Mouse (Mus musculus) mouse trophoblast stem cell (cell line): ENCODE data around the gene Atg2a.

ENCODE experiments used
- in situ Hi-C, 2 experiments: fragments of 300-500 bp; cut with MseI, MboI; formaldehyde crosslinking; loops; 2 replicates in 1 of 2; 3 replicates in 1 of 2; pipeline ENCODE4 v1.15.1; 2025

The Atg2a gene

GRCm38 (mm10) chr19:6247526-6248300 lies 6.2 kb downstream of the Atg2a start:
- in situ Hi-C loops: no loop called here

GRCm38 (mm10) chr19:6253021-6253420 lies 11.6 kb downstream of the Atg2a start:
- in situ Hi-C loops: no loop called here

- in situ Hi-C loops: loop anchor here (5.0 to 10.0 kb wide), 2 partner anchors 64 to 72 kb away; partner anchors contain the start of gene Men1 (in 1 of the 2)
Measured at GRCm38 (mm10) chr19:6260428-6260827, 19.0 kb downstream of the Atg2a start.

DNA sequence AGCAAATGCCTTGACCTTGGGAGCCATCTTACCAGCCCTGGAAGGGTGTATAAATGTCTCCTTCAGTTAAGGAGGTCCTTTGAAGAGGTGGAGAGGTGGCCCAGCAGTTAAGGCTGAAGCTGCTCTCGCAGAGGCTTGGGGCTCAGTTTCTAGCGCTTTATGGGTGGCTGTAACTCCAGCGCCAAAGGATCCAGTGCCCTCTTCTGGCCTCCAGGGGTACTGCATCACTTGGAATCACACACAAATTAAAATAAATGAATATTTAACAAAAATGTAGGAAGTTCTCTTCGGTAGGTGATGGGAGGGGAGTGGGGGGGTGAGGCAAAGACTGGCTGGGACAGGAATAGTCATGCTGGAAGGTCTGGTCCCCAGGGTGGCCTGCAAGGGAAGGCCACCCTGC lies 19.5 kb downstream of the Atg2a start:
- in situ Hi-C loops: loop anchor here (5.0 to 10.0 kb wide), 2 partner anchors 64 to 71 kb away; partner anchors contain the start of gene Men1 (in 1 of the 2)

GRCm38 (mm10) chr19:6261379-6261778 lies 19.9 kb downstream of the Atg2a start:
- in situ Hi-C loops: loop anchor here (5.0 to 10.0 kb wide), 2 partner anchors 63 to 71 kb away; partner anchors contain the start of gene Men1 (in 1 of the 2)

GRCm38 (mm10) chr19:6262222-6262621 lies 20.8 kb downstream of the Atg2a start:
- in situ Hi-C loops: loop anchor here (5.0 to 10.0 kb wide), 2 partner anchors 63 to 70 kb away; partner anchors contain the start of gene Men1 (in 1 of the 2)

DNA sequence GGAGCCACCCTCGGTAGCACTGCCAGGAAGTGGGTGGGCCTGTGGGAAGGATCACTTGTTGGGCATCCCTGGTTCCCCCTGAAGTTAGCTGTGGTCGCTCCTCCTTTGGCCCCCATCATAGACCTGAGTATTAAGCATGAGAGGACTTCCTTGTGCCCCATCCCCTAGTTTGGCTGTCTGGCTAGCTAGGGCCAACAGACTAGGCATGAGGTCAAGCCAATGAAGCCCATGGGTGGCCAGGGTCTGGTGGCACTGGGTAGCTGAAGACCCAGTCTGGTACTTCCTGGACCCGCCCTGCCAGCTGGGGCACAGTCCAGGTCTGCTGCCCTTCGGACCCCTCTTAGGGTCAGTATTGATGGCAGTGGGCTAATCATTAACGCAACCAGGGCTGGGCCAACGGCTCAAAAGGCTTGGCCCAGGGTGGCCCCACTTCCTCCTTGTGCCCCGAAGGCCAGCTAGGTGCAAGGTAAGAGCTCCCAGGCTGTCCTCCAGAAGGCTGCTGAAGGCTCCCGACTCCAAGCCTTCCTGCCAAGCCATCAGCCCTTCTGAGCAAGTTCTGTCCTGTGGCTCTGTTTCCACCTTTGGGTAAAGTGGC lies 21.5 kb downstream of the Atg2a start:
- in situ Hi-C loops: loop anchor here (5.0 to 10.0 kb wide), 2 partner anchors 62 to 69 kb away; partner anchors contain the start of gene Men1 (in 1 of the 2)

GRCm38 (mm10) chr19:6264200-6264599 lies 22.7 kb downstream of the Atg2a start:
- in situ Hi-C loops: loop anchor here (5.0 to 10.0 kb wide), 2 partner anchors 61 to 68 kb away; partner anchors contain the start of gene Men1 (in 1 of the 2)

GRCm38 (mm10) chr19:6264945-6265344 lies 23.5 kb downstream of the Atg2a start:
- in situ Hi-C loops: loop anchor here (5.0 to 10.0 kb wide), 3 partner anchors 37 to 67 kb away; partner anchors contain the start of gene Men1 (in 1 of the 2)

DNA sequence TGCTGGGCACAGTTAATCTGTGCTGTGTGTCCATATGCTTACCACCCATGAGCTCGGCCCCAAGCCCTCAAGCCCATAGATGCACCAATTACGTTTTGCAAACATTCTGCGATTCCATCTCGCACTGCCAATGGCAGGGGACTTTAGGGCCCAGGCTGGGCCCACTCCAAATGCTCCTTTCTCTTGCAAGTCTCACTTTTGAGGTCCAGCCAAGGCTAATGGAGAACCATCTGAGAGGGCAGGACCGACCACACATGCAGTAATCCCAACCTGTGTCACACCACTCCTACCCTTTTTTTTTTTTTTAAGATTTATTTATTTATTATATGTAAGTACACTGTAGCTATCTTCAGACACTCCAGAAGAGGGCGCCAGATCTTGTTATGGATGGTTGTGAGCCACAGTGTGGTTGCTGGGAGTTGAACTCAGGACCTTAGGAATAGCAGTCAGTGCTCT lies 24.3 kb downstream of the Atg2a start:
- in situ Hi-C loops: loop anchor here in 1 of 2 experiments (5.0 to 10.0 kb wide), 2 partner anchors 37 to 59 kb away; no protein-coding TSS in a partner anchor

- in situ Hi-C loops: loop anchor here in 1 of 2 experiments (5.0 to 10.0 kb wide), 2 partner anchors 35 to 57 kb away; no protein-coding TSS in a partner anchor
Measured at GRCm38 (mm10) chr19:6267306-6268169, 26.1 kb downstream of the Atg2a start.

- in situ Hi-C loops: loop anchor here in 1 of 2 experiments (5.0 to 10.0 kb wide), 2 partner anchors 34 to 57 kb away; no protein-coding TSS in a partner anchor
Measured at GRCm38 (mm10) chr19:6268170-6268528, 26.7 kb downstream of the Atg2a start.

DNA sequence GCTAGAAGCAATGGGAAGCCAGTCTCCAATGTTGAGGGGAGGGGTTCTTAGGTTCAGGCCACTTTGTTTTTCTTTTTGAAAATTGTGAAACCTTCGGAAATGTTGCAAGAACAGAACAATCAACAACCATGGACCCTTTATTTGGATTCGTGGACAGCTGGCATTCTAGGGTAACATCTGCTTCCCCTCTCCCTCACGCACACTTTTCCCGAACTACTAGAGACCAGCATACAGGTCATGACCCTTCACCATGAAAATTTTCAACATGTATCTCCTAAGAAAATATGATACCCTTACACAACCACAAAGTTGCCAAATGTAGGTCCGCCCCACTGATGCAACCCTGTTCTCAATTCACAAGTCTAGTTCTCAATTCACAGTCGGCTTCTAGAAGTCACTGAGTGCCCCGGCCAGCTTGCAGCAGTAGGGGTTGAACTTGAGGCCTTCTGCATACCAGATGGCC lies 27.2 kb downstream of the Atg2a start:
- in situ Hi-C loops: loop anchor here in 1 of 2 experiments (5.0 to 10.0 kb wide), 2 partner anchors 34 to 56 kb away; no protein-coding TSS in a partner anchor

GRCm38 (mm10) chr19:6269798-6270475 lies 28.5 kb downstream of the Atg2a start:
- in situ Hi-C loops: loop anchor here (5.0 to 10.0 kb wide), 3 partner anchors 32 to 55 kb away; partner anchors contain the start of gene Cdc42bpg (in 1 of the 2)

DNA sequence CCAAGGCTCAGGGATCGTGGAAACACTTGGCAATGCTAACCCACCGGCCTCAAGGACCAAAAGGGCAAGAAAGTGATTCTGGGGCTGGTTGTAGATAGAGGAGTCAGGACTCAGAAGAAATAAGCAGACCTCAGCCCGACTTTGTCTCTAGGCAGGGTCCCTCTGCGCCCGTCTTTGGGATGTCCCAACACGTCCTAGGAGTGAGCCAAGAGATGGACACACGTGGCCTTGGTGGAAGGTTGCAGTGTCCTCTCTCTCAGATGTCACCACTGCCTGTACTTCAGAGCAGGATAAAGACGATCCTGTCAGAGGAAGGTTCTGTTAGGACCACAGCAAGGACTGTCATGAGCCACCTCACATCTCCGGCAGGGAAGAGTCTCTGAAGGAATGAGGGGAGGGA lies 29.2 kb downstream of the Atg2a start:
- in situ Hi-C loops: loop anchor here in 1 of 2 experiments (5.0 kb wide), 1 partner anchor 37 kb away; the partner anchor contains the start of gene Cdc42bpg

DNA sequence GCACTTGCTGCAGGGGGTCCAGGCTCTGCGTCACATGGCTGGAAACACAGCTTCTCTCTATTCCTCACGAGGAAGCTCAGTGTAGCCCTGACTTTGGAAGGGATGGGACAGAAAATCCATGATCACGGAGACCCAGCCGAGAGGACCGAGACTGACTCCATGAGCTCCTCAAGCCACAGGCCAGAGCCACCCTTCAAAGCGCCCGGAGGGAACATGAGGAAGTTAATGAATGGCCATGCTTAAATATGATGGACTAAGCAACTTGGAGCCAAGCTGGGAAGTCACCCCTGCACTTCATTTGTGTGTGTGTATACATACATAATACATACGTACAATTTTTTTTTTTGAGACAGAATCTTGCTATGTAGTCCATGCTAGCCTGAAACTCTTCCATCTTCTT lies 29.7 kb downstream of the Atg2a start:
- in situ Hi-C loops: loop anchor here in 1 of 2 experiments (5.0 kb wide), 1 partner anchor 36 kb away; the partner anchor contains the start of gene Cdc42bpg

GRCm38 (mm10) chr19:6272053-6272452 lies 30.6 kb downstream of the Atg2a start:
- in situ Hi-C loops: loop anchor here in 1 of 2 experiments (5.0 kb wide), 1 partner anchor 35 kb away; the partner anchor contains the start of gene Cdc42bpg

- in situ Hi-C loops: loop anchor here in 1 of 2 experiments (5.0 kb wide), 1 partner anchor 35 kb away; the partner anchor contains the start of gene Cdc42bpg
Measured at GRCm38 (mm10) chr19:6272738-6273137, 31.3 kb downstream of the Atg2a start.

DNA sequence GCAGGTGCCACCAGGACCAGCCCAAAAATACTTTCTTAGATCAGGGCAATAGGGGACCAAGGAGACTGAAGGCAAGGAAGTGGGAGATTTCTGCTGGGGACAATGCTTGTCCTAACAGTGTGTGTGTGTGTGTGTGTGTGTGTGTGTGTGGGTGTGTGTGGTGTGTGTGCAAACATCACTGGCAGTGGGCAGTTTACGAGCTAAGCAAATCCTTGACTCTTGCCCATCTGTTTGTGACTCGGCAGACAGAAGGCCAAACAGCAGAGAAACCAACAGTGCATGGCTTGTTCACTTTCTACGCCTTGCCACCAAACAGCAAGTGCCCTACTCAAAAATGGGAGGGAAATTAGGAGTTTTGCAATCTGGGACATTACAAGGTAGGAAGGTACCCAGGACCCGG lies 32.1 kb downstream of the Atg2a start:
- in situ Hi-C loops: loop anchor here in 1 of 2 experiments (5.0 kb wide), 1 partner anchor 34 kb away; the partner anchor contains the start of gene Cdc42bpg
